Mouse (Mus musculus) embryo, embryonic 9.5 days (tissue): ENCODE results near the gene Lig4.
A peak's percentile ranks its signal among the peaks of the same experiment; 100 is the strongest.

ENCODE experiments used
- DNase-seq: peaks from one replicate; pipeline ENCODE4 v3.0.0-alpha.2; 2017; ENCODE audit errors: extremely low spot score

Gene Lig4

DNA sequence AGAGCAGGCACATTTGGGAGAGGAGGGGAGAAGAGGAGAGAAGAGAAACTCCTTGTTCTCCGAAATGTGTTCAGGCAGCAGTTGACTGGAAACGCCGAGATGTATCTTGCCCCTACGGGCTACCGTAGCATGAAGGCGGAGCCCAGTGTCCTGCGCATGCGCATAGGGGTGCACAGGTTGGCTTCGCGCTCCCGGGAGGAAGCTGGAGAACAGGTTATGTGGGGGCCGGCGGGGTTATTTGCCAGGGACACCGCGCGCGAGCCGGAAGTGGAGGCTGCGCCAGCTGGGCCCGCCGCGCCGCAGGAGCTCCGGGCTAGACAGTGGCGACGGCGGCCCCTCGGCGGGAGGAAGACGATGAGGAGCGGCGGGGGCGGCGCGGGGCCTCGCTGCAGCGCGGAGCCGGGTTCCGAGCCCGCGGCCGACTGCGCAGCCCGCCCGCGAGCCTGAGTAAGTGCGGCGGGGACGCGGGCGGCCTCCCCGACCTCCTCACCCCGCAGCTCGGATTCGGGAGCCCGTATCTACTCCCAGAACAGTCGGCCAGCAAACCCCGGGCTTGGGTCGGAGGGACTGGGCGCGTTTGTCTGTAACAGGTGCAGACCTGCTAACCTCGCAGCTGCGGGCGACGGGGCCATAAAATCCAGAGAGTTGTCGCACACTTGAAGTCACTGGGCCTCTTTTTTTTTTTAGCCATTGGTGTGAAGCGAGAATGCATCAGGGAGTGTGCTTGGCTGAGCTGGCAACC, at the start of gene Lig4, which contains the start of gene Abhd13:
Gene Lig4 (minus strand): TSS at position 114 of the 742 bp plus-strand sequence.
Gene Abhd13 (plus strand): TSS at position 135 of the 742 bp plus-strand sequence.
- DNase-seq: peak; percentile 97

DNA sequence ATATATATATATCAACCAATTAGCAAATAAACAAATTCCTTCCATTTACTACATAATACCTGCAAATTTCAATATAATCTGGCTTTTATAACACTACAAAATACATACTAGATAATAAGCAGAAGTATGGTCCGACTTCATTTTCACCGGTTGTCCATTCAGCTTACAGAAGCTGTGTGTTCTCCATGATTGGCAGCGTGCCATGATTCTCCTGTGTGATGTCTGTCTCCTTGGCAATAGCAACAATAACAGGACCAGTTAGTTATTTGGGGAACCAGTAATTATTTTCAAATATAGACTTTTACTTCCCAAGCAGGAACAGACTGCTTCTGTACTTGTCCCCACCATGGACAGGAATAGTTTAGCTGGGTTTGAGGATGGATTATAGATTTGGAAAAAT, 39.7 kb upstream of the Lig4 start:
- no peak for DNase-seq

DNA sequence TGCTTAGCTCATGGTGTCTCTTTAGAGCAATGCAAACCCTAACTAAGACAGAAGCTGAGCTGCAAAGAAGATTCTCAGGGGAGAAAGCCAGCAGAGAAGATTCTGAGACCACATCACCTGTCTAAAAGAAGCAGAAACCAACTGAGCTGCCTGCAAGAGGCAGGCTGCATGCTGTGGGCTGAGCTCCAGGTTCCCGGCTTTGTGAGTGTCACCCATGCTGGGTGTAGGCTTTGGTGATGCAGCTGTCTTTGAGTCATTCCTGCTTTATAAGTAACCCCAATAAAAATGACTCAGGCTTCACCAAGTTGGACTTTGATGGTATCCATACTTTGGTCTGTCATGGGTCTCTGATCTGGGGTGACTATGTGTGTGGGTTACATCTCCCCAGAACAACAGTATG, 38.8 kb upstream of the Lig4 start:
- DNase-seq: no peak

DNA sequence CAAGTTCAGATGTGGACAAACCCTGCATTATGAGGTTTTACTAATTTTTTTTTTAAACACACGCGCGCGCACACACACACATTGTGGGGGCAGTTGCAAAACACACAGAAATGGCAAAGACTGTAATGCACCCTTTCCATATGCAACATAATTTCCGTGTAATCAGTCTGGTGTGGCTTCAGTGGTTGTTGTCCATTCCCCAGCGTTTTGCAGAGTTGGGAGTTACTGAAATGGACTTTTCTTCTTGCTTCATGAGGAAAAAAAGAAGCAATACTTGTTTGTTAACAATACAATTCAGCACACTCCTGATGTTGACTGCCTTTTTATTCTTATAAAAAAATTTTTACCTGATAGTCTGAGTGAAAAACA, 30.2 kb upstream of the Lig4 start:
- DNase-seq: no peak

DNA sequence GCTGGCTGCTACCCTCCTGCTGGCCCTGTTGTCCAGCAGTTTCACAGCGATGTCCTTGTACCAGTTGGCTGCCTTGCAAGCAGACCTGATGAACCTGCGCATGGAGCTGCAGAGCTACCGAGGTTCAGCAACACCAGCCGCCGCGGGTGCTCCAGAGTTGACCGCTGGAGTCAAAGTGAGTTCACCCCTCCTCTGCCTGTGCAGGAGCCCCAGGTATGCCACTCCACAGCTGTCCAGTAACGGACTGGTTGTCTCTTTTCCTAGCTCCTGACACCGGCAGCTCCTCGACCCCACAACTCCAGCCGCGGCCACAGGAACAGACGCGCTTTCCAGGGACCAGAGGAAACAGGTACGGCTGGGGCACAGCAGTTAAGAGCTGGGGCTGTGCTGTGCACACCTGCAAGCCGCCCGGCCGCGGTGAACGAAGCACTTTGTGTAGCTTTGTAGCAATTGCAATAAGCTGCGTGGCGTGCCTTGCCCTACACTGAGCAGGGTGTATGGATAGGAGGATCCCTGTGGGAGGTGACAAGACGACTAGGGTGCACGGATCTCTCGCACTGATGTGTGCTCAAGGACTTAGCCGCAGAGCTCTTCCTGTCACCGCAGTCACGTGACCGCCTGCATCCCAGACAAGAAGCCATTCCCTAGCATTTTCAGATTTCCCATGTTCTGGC, 29.6 kb upstream of the Lig4 start:
- DNase-seq: peak; percentile 37

DNA sequence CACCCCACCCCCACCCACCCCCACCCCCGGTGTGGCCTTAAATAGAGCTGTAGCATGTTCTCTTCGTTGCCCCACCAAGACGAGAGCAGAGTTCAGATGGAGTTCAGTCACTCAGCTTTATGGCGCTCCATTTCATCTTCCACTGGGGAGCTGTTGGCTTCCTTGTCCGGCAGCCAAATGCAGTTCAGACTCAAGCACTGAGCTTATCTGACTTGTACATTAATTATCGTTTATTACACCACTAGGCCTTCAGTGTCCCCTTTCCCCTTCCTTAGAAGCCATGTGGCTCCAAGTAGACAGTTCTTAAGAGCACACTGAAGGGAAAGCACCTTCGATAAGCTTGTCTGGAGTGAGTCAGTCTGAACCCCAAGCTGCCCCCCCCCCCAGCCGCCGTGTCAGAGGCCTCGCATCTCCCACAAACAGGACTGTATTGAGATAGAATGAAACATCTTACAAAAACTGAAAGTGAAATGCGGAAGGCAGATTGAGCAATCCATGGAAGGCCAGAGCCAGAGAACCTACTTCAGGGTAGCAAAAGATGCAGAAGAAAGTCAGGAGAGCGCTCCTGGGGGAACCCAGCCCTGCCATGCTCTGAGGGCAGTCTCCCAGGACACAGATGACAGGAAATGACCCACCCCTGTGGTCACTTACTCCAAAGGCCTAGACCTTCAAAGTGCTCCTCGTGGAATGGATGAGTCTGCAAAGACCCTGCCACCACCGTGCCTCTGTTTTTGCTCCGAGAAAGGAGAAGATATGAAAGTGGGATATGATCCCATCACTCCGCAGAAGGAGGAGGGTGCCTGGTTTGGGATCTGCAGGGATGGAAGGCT, 28.9 kb upstream of the Lig4 start, which contains the start of gene Tnfsf13b:
Gene Tnfsf13b (plus strand): TSS at position 312 of the 830 bp plus-strand sequence.
- no peak for DNase-seq

DNA sequence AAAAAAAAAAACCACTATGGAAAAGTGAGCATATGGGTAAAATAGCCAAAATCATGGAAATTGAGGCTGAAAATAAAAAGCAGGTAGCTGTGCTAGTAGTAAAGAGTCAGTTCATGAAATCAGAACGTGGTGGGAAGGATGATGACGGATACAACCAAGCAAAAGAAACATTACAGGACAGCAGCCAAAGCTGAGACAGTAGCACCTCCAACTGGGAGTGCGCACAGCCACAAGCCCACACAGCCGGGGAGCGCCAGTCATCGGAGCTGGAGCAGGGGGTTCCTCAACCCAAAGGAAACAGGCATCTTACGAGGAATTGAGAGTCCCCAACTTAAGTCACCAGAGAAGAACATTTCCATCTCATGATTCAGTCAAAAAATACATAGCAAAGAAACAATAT, 26.6 kb upstream of the Lig4 start:
- no peak for DNase-seq

DNA sequence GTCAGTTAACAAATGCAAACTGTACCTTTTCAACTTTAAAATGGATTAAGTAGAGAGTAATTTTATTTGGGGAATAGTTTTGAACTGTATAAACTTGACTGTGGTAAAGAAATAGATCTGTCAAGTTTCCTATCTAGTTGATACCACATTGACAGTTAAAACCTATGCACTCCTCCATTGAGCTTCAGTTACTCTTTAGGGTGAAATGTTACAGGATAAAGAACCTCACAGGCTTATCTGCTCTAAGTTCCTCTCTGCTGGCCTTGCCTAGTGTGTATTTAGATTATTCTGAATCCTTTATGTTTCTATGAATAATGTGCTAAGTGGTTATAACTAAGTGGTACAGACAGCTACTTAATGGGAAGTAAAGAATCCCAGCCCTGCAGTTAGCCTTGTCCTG, 2.7 kb upstream of the Lig4 start:
- DNase-seq: no peak

DNA sequence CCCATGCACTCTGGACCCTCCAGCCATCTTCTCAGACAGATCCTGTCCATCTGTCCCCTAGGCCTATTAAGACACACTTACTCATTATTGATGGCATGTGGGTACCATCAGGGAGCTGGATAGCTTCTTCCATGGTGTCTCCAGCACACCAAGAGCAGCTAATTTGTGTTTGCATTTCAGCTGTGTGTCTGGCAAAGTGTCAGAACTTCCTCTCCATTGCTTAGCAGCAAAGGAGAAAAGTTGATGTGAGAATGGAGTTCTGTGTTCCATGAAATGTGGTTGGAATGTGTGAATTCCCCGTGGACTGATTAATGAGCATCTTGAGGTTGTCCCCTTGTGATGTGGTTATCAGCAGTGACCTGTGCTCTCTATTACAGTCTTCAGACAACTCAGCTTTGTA, 2.3 kb upstream of the Lig4 start:
- DNase-seq: no peak

DNA sequence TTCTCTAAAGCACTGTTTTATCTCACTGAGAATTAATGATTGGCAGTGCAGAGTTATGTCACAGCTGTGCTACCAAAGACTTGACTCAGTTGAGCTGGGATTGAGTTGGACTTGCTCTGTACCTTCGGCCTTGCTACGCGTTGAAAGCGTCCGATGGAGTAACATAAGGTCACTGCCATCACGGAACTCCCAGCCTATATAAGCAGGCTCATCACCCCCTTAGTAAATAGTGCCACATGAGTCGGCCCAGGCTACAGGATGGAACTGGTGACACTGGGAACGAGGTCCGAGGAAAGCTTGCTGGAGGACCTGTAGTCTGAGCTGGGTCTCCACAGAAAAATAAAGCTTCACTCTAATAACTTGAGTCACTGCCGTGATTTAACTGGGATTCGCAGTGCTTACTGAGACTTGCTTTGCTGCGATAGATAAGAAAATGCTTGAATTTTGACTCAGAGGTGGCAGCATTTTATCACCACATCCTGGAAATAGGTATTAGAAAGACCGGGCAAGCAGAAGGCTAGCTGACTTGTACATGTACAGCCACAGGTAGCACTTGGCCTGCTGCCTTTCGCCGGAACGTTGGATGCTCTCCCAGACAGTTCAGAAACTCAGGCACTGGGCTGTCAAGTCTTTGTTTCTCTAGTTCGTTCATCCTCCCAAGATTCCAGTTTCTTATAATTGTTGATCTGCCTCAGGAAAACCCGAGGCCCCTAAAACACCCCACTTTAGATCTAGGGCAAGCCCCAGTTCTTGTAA, 1.2 kb upstream of the Lig4 start:
- no peak for DNase-seq

DNA sequence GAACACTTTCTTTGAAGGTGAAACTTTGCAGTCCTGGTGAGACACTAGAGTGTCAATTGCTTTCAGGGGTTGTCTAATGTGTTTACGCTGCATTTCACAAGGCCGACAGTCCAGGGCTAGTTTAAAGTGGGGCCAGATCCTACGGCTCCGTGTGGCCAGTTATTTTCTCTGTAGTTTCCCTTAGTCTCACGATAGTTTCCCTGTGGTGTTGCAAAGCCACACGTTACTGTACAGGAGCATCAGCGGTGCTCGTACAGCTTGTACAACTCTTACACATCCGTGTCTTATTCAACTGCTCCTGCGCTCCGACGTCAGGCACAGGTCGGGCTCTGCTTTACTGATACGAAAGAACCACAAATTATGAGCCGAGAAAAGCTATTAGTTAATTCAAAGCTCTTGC, 470 bp downstream of the Lig4 start:
- DNase-seq: no peak

DNA sequence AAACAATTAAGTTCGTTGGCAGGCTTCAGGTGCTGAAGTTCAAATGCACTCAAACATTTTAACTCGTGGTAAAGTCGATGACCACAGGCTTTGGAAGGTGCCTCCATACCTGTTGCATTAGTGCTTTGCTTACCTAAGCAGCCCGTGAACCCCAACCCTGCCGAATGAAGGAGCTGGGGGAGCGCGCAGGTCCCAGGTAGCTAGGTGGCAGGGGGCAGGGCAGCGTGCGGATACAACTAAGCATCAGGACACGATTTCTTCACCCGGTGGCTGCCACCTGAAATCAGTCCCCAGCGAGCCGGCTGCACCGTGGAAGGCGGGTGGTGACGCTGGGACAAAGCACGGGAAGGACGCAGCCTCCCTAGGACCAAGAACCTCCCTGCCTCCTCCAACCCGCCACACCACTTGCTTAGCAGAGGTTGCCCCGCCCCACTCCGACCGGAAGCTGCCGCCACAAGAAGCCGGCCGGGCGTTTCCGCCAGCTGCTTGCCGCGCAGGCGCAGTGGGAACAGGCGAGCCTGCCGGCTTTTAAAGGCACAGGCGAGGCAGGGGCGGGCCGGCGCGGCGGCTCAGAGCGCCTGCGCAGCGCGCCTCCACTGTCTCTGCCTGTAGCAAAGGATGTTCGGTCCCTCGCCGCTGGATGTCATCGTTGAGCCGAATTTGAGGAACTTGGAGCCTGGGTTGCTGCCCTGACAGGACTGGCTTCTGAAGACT, 1.4 kb downstream of the Lig4 start:
- peak; percentile 97 for DNase-seq

DNA sequence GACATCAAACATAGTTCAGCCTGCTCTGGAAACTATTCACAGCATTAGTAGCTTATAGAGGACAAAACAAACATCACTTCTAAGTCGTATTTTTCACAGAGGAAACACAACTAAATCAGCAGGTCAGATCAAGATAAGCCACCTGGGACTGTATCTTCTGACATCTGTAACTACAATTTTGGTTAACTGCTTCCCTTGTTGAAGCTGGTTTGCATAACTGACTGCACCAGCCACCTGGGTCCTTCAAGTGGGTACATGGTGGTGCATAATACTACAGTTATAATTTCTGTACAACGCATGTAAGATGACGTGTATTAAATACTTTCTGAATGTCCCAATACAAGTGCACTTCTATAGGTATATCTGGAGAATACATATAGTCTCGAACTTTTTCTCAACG, 2.2 kb downstream of the Lig4 start:
- DNase-seq: no peak

DNA sequence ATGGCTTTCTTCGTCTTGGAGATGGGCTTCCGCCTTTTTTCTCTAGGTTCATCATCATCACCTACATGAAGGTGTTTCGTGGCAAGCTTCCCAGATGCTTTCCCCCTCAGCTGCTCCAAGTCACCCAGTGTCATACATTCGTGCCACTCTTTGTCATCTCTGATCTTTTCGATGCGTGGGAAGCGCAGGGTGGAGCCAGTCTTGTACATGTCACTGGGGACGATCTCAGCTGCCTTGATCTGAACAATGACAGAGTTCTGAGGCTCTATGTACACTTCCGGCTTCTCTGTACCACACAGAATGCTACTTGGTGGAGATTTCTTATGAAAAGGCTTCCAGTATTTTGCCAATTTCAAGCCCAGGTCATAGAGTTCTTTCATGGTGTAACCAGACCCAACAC, 5.6 kb downstream of the Lig4 start:
- no peak for DNase-seq

DNA sequence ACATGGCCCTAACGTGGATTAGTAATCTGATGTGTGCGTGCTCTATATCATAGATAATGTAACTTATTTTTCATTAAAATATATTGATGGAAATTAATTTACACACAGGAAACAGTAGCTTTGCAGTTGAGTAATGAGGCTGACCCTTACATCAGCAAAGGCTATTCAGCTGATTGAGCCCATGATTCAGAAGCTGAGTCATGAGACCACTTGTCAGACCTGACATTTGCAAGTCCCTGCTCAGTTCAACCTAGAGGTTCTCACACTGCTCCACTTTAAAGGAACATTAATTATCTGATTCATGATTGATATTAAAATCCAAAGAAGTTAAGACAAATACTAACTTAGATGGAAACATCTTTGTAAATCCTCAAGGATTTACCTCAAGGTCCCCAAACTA, 17.6 kb downstream of the Lig4 start:
- no peak for DNase-seq

DNA sequence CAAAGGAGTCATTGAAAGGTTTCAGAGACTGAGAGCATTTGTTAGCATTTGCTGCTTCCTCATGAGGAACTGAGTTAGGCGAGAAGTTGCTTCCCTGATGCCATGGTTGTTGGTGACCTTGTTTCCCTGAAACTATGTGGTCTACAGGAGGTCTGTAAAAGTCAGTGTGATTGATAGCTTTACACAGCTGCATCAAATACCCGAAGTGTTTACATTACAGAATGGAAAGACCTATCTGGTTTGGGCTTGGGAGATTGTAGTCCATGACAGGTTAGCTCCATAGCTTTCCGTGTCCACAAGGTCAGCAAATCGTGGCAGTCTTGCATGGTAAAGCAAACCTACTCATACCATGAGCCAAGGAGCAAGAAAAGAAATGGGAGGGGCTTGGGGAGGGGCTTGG, 19.1 kb downstream of the Lig4 start:
- DNase-seq: no peak

DNA sequence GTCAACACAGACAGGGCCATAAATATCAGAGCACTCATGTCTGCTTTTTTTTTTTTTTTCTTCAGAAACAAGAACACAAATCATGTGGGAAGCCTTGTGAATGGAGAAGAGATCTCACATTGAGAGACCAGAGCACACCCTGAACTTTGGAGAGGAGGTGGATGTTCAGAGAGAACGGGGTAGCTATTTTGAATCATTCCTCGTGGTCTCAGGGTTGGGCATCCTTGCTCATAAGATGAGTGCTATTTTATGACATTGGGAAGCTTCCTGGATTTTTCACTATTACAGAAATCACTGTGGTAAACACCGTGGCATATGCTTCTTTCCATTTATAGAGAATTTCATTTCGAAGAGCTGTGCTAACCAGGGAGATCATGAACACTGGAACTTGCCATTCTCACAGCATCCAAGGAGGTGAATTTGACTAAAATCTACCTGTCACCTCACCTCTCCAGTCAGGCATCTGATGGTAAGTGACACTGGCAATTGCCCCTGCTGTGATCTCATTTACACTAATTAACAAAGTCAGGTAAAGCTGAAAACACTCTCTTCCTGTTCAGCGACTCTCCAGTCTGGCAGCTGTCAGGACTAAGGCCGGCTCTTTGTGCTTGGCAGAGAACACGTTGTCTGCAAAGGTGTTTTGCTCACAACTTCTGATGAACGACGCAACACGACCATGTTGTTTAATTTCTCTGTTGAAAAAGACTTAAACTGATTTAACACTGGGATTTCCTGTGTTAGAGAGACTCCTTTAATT, 28.2 kb downstream of the Lig4 start:
- DNase-seq: no peak

DNA sequence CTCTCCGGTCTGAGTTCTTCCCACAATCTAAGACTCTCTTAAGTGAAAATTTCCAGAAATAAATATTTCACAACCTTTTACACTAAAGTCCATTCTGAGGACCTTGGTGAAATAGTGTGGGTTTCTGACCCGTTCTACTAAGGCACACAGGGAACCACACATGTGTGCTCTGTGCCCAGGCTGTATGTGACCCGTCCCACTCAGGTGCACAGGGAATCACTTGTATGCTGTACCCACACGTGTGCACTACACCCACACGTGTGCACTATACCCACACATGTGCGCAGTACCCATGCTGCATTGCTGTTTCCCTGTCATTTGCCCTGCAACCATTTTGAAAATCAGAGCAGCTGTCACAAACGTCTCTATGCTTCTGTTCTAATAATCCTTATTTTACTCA, 41.9 kb downstream of the Lig4 start:
- no peak for DNase-seq

DNA sequence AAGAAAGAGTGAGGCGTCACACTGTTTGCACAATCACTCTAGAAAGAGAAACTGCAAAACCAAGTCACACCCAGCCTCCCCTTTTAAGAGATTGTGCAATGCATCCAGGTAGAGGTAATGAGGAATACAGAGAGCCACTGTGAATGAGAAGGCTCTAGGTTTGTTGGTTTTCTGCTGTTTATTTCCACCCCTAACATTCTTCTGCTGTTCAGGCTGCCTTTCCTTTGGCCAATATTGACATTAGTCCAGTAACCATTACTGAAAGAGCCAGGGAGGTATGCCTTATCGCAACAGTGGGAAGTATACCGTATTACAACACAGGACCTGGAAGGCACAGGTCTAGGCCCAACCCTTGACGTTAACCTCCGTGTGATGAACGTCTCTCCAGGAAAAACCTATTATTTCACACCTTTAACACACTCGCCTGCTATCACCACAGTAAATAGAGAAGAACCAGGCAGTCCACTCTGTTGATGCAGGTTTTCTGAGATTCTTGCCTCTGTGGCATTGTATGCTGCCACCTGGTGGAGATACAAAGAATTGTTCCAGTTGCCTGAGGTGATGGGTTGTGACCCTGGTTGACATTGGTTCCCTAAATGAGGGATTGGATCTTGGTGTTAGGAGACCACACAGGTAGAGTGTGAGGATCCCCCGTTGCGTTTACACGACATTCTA, 42.5 kb downstream of the Lig4 start:
- peak; percentile 61 for DNase-seq

DNA sequence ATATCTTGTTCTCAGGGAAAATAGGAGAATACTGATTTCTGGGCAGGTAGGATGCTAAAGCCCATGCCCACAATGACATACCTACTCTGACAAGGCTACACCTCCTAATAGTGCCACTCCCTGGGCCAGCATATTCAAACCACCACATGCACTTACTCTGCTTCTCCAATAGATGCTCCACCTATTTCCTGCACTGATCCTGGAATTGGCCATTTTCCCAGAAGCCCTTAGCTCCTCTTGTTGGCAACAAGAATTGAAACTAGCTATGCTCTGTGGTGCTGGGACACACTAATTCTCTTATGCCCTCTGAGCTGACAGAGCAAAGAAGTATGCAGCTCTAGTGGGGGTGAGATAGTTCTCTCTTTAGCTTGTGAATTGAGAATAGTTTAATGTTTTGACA, 44.8 kb downstream of the Lig4 start:
- DNase-seq: no peak
